Mouse (Mus musculus): Measurements from ENCODE around the gene Gm34653. TPM values are rescaled to one million over a fixed set of nuclear protein-coding genes. Genes with fewer than 3 reads are reported as not detected.

Gm34653 gene
- polyA plus RNA-seq, 1 experiment from 2014 or later, result not detected

DNA sequence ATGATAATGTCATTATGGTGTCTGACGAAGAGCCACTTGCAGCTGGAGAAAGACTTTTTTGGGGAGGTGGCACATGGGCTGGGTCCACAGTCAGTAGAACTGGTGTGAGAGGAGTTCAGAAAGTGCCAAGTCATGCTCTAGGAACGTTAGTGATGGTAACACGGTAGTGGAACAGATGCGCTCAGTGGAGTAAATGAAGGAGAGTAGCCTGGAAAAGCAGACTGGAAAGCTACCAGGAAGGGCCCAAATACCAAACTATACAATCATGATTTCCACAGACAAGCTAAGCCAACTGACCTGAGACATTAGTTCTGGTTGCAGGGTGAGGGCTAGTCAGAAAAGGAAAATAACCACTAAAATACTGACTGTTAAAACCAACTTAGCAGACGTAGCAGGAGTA, 36.9 kb downstream of the Gm34653 start:
- Histone ChIP-seq H3K4me1 (ENCODE audit: control insufficient read depth, insufficient read depth, low read depth, low read length) (peaks cover 26% of the 10 kb centered on the region), H3K4me3 (ENCODE audit: low read length) (peak overlapping the region; percentile 31), H3K36me3 (ENCODE audit: control insufficient read depth, insufficient read depth, low read length) (peaks cover under 1% of the 10 kb centered on the region; the same call in 1 of the 2 replicates), H3K4me2 (ENCODE audit: low read length) (peak overlapping the region; percentile 63), H3K27me3 (replicated peaks; ENCODE audit: control insufficient read depth, insufficient read depth, low read length) (peaks cover 13% of the 10 kb centered on the region), H3K27ac (ENCODE audit: low read depth, low read length) (no peak overlapping the region), H3K9me3 (ENCODE audit: control insufficient read depth, low read length) (no peaks in the 10 kb centered on the region), H3K9ac (ENCODE audit: low read depth, low read length) (peak overlapping the region; percentile 1; the same call in 1 of the 2 replicates)
- ATAC-seq, result no peak
- WGBS, result 35% methylated on average over 5 of the region's 5 CpGs

- Histone ChIP-seq H3K9me3 (ENCODE audit: control insufficient read depth, low read length) (no peaks in the 10 kb centered on the region), H3K27ac (ENCODE audit: low read depth, low read length) (peak overlapping the region; percentile 84), H3K4me2 (ENCODE audit: low read length) (peak overlapping the region; percentile 92), H3K36me3 (ENCODE audit: control insufficient read depth, insufficient read depth, low read length) (no peaks in the 10 kb centered on the region), H3K9ac (ENCODE audit: low read depth, low read length) (peak overlapping the region; percentile 81), H3K27me3 (replicated peaks; ENCODE audit: control insufficient read depth, insufficient read depth, low read length) (peaks cover 16% of the 10 kb centered on the region), H3K4me1 (ENCODE audit: control insufficient read depth, insufficient read depth, low read depth, low read length) (peaks cover 26% of the 10 kb centered on the region), H3K4me3 (ENCODE audit: low read length) (peak overlapping the region; percentile 56)
- under 1% methylated on average over 65 of the region's 67 CpGs for WGBS
- ATAC-seq, result peak; percentile 99
Observed at GRCm38 (mm10) chr2:34870520-34871474, 38.0 kb downstream of the Gm34653 start.

DNA sequence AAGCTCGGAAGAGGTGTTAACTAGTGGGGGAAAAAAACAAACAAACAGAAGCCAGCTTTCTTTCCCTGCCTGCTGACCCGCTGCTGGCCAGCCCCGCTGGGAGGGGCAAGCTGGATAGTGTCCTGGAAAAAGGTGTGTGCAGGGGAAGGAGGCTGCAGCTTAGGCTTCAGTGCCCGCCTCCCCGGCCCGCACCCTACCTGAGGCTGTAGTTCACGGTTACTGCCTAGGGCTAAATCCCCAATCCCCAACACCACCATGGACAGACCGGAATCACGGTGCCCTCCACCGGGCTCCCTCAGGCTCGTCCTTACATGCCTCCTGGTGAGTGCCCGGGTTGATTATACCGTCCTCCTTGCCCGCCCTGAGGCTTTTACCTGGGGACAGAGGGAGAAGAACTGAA, 41.5 kb downstream of the Gm34653 start, which contains the start of gene Cutal:
Gene Cutal (plus strand): TSS at position 126 of the 400 bp plus-strand sequence.
- Histone ChIP-seq H3K27me3 (replicated peaks; ENCODE audit: control insufficient read depth, insufficient read depth, low read length) (peaks cover 16% of the 10 kb centered on the region), H3K36me3 (ENCODE audit: control insufficient read depth, insufficient read depth, low read length) (no peaks in the 10 kb centered on the region), H3K4me3 (ENCODE audit: low read length) (no peak within 1 kb of the TSS), H3K4me2 (ENCODE audit: low read length) (peak within 1 kb of the TSS; percentile 26), H3K9me3 (ENCODE audit: control insufficient read depth, low read length) (no peaks in the 10 kb centered on the region), H3K4me1 (ENCODE audit: control insufficient read depth, insufficient read depth, low read depth, low read length) (peaks cover 13% of the 10 kb centered on the region), H3K9ac (ENCODE audit: low read depth, low read length) (no peak within 1 kb of the TSS), H3K27ac (ENCODE audit: low read depth, low read length) (no peak within 1 kb of the TSS)
- ATAC-seq, result no peak
- 3% methylated on average over 14 of the region's 14 CpGs for WGBS

DNA sequence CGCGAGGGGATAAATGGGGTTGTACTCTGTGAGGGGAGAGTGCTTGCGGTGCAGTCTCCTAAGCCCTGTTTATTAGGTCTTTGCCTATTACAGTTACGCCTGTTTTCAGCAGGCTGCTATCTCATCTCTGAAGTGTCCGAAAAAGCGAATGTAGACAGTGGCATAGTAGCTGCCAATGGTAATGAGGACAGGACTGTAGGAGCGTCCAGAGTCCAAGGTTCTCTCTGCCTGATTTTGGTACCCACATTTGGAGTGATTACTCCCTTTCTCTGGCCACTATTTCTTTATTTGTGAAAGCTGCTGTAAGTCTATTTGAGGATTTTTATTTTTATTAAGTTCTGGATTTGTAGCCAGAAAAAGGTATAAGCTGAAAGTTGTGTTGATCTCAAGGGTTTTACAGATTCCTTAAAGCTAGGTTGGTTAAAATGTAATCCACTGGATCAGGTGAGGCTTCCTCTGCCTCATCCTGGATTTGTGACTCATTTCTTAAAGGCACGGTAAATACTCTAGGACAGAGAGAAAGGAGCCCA, 42.1 kb downstream of the Gm34653 start, which contains the start of gene Psmd5:
Gene Psmd5 (minus strand): TSS at position 153 of the 530 bp plus-strand sequence.
- peaks cover 7% of the 10 kb centered on the region for H3K4me1 ChIP-seq (ENCODE audit: control insufficient read depth, insufficient read depth, low read depth, low read length)
- ATAC-seq, result no peak
- no peak within 1 kb of the TSS for H3K4me3 ChIP-seq (ENCODE audit: low read length)
- 21% methylated on average over 8 of the region's 8 CpGs for WGBS
- H3K27me3 ChIP-seq (replicated peaks; ENCODE audit: control insufficient read depth, insufficient read depth, low read length), result peaks cover 16% of the 10 kb centered on the region
- no peaks in the 10 kb centered on the region for H3K9me3 ChIP-seq (ENCODE audit: control insufficient read depth, low read length)
- H3K27ac ChIP-seq (ENCODE audit: low read depth, low read length), result no peak within 1 kb of the TSS
- H3K9ac ChIP-seq (ENCODE audit: low read depth, low read length), result no peak within 1 kb of the TSS
- H3K4me2 ChIP-seq (ENCODE audit: low read length), result peak within 1 kb of the TSS; percentile 26
- H3K36me3 ChIP-seq (ENCODE audit: control insufficient read depth, insufficient read depth, low read length), result no peaks in the 10 kb centered on the region

- H3K36me3 ChIP-seq (ENCODE audit: control insufficient read depth, insufficient read depth, low read length), result no peaks in the 10 kb centered on the region
- ATAC-seq, result no peak
- H3K27ac ChIP-seq (ENCODE audit: low read depth, low read length), result no peak overlapping the region
- no peak overlapping the region for H3K4me3 ChIP-seq (ENCODE audit: low read length)
- H3K9ac ChIP-seq (ENCODE audit: low read depth, low read length), result no peak overlapping the region
- H3K4me2 ChIP-seq (ENCODE audit: low read length), result no peak overlapping the region
- no peaks in the 10 kb centered on the region for H3K9me3 ChIP-seq (ENCODE audit: control insufficient read depth, low read length)
- 83% methylated on average over 10 of the region's 10 CpGs for WGBS
- H3K4me1 ChIP-seq (ENCODE audit: control insufficient read depth, insufficient read depth, low read depth, low read length), result no peaks in the 10 kb centered on the region
- peaks cover 1% of the 10 kb centered on the region; the same call in 1 of the 2 replicates for H3K27me3 ChIP-seq (replicated peaks; ENCODE audit: control insufficient read depth, insufficient read depth, low read length)
Observed at GRCm38 (mm10) chr2:34880054-34880453, 47.2 kb downstream of the Gm34653 start.

- Histone ChIP-seq H3K4me3 (ENCODE audit: low read length) (no peak overlapping the region), H3K9me3 (ENCODE audit: control insufficient read depth, low read length) (no peaks in the 10 kb centered on the region), H3K4me2 (ENCODE audit: low read length) (no peak overlapping the region), H3K36me3 (ENCODE audit: control insufficient read depth, insufficient read depth, low read length) (no peaks in the 10 kb centered on the region), H3K9ac (ENCODE audit: low read depth, low read length) (no peak overlapping the region), H3K4me1 (ENCODE audit: control insufficient read depth, insufficient read depth, low read depth, low read length) (no peaks in the 10 kb centered on the region), H3K27ac (ENCODE audit: low read depth, low read length) (no peak overlapping the region), H3K27me3 (replicated peaks; ENCODE audit: control insufficient read depth, insufficient read depth, low read length) (no peaks in the 10 kb centered on the region; the same call in 1 of the 2 replicates)
- 95% methylated on average over 2 of the region's 2 CpGs for WGBS
- no peak for ATAC-seq
Observed at GRCm38 (mm10) chr2:34882757-34883156, 50.0 kb downstream of the Gm34653 start.

DNA sequence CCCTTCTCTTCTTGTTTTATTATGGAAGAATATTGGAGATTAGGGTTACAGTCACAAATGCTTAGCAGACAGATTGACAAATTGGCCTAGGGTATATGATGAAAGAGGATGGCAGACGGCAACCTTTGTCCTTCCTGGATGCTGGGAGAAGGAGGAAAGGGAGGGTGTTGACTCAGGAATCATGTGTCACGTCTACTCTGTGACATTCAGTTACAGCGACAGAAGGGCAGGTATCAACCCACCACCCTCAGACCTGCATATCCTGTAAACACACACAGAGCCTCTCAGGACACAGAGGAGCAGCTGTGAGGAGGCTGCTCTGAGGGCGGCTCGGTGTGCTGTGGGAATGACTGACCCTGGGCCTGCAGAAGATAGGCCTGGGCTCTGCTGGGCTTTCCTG, 50.4 kb downstream of the Gm34653 start:
- Histone ChIP-seq H3K27ac (ENCODE audit: low read depth, low read length) (no peak overlapping the region), H3K4me3 (ENCODE audit: low read length) (no peak overlapping the region), H3K9me3 (ENCODE audit: control insufficient read depth, low read length) (no peaks in the 10 kb centered on the region), H3K4me2 (ENCODE audit: low read length) (no peak overlapping the region), H3K4me1 (ENCODE audit: control insufficient read depth, insufficient read depth, low read depth, low read length) (no peaks in the 10 kb centered on the region), H3K27me3 (replicated peaks; ENCODE audit: control insufficient read depth, insufficient read depth, low read length) (no peaks in the 10 kb centered on the region; the same call in 1 of the 2 replicates), H3K9ac (ENCODE audit: low read depth, low read length) (no peak overlapping the region), H3K36me3 (ENCODE audit: control insufficient read depth, insufficient read depth, low read length) (no peaks in the 10 kb centered on the region)
- no peak for ATAC-seq
- WGBS, result 68% methylated on average over 5 of the region's 5 CpGs

DNA sequence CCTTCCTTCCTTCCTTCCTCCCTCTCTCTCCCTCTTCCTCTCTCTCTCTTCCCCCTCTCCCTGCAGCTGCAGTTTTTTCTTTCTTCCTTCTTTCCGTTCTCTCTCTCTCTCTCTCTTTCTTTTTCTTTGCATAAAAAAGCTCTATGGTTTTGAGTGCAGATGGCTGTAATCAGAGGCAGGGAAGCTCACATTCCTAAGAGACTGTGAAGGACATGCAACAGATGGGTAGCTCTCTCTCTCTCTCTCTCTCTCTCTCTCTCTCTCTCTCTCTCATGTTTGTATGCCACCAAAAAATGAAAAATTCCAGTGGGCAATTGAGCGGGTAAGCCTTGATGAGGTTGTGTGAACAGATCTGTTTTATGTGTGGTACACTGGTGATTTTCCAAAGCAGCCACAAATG, 51.4 kb downstream of the Gm34653 start:
- no peaks in the 10 kb centered on the region for H3K27me3 ChIP-seq (replicated peaks; ENCODE audit: control insufficient read depth, insufficient read depth, low read length)
- 86% methylated on average over 2 of the region's 2 CpGs for WGBS
- H3K4me2 ChIP-seq (ENCODE audit: low read length), result no peak overlapping the region
- no peak for ATAC-seq
- H3K4me1 ChIP-seq (ENCODE audit: control insufficient read depth, insufficient read depth, low read depth, low read length), result no peaks in the 10 kb centered on the region
- no peaks in the 10 kb centered on the region for H3K9me3 ChIP-seq (ENCODE audit: control insufficient read depth, low read length)
- no peak overlapping the region for H3K4me3 ChIP-seq (ENCODE audit: low read length)
- H3K27ac ChIP-seq (ENCODE audit: low read depth, low read length), result no peak overlapping the region
- H3K9ac ChIP-seq (ENCODE audit: low read depth, low read length), result no peak overlapping the region
- H3K36me3 ChIP-seq (ENCODE audit: control insufficient read depth, insufficient read depth, low read length), result no peaks in the 10 kb centered on the region

Data from hindbrain, embryonic 16.5 days (tissue).